Mouse (Mus musculus) cerebellum, adult 8-10 months (tissue): Measurements from ENCODE around the gene Pde10a.

Source experiments
- DNase-seq: peaks from one replicate; pipeline ENCODE4 v3.0.0; 2022

Gene Pde10a

GRCm38 (mm10) chr17:8526815-8527261 lies 1.7 kb downstream of the Pde10a start:
- DNase-seq = peak; percentile 72

- DNase-seq = no peak
Observed at GRCm38 (mm10) chr17:8528641-8529040, 3.5 kb downstream of the Pde10a start.

GRCm38 (mm10) chr17:8532609-8533008 lies 7.4 kb downstream of the Pde10a start:
- DNase-seq = peak; percentile 60

- DNase-seq = no peak
Observed at GRCm38 (mm10) chr17:8533828-8534227, 8.7 kb downstream of the Pde10a start.

GRCm38 (mm10) chr17:8536522-8536921 lies 11.3 kb downstream of the Pde10a start:
- no peak for DNase-seq

GRCm38 (mm10) chr17:8538102-8538501 lies 12.9 kb downstream of the Pde10a start:
- DNase-seq = no peak

- DNase-seq = no peak
Observed at GRCm38 (mm10) chr17:8541974-8542538, 16.9 kb downstream of the Pde10a start.

GRCm38 (mm10) chr17:8546366-8546765 lies 21.2 kb downstream of the Pde10a start:
- DNase-seq = no peak

- DNase-seq = no peak
Observed at GRCm38 (mm10) chr17:8548733-8549132, 23.6 kb downstream of the Pde10a start.

- no peak for DNase-seq
Observed at GRCm38 (mm10) chr17:8551641-8552040, 26.5 kb downstream of the Pde10a start.

- DNase-seq = peak; percentile 95
Observed at GRCm38 (mm10) chr17:8552346-8553035, 27.3 kb downstream of the Pde10a start.

- no peak for DNase-seq
Observed at GRCm38 (mm10) chr17:8553601-8554000, 28.4 kb downstream of the Pde10a start.

- DNase-seq = peak; percentile 89
Observed at GRCm38 (mm10) chr17:8554219-8554618, 29.0 kb downstream of the Pde10a start.

GRCm38 (mm10) chr17:8555785-8556184 lies 30.6 kb downstream of the Pde10a start:
- DNase-seq = no peak

- DNase-seq = peak; percentile 59
Observed at GRCm38 (mm10) chr17:8556223-8556622, 31.1 kb downstream of the Pde10a start.

- no peak for DNase-seq
Observed at GRCm38 (mm10) chr17:8557926-8558325, 32.8 kb downstream of the Pde10a start.

GRCm38 (mm10) chr17:8562101-8562885 lies 37.1 kb downstream of the Pde10a start:
- no peak for DNase-seq

GRCm38 (mm10) chr17:8562886-8563280 lies 37.7 kb downstream of the Pde10a start:
- DNase-seq = no peak

GRCm38 (mm10) chr17:8566850-8567249 lies 41.7 kb downstream of the Pde10a start, which contains the start of gene Gm17087:
Gene Gm17087, minus strand, starts transcription at chr17:8566950.
- DNase-seq = no peak

- DNase-seq = no peak
Observed at GRCm38 (mm10) chr17:8573542-8574260, 48.5 kb downstream of the Pde10a start.

- DNase-seq = no peak
Observed at GRCm38 (mm10) chr17:8580360-8580759, 55.2 kb downstream of the Pde10a start.

GRCm38 (mm10) chr17:8581579-8581978 lies 56.4 kb downstream of the Pde10a start:
- no peak for DNase-seq
